ENCODE assay signal across 10 mouse cellular contexts in the genomic region with DNA sequence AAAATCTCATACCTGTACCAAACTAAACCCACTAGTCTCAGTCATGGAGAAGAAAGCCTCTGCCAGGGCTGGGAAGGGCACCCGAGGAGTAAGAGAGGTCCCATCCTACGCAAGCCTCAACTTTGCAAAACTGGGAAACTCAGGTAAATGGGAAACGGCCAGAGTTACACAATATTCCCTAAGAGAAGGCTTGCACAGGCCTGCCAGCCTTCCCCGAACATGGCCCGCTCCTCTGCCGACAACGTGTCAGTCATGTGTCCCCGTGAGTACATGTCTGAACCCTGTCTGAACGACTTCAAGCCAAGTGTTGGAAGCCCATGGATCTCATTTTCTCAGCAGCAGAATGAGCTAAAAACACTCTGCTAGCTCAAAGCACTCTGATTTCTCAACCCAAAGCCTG. TPM values are rescaled to one million over a fixed set of nuclear protein-coding genes. Genes with fewer than 3 reads are reported as not detected.
DNase-seq lines count a peak whose midpoint lies in the region; ATAC-seq and TF ChIP-seq lines count a peak whose summit lies in the region.
"Had no signal": no experiment of that assay in that cellular context is flagged by ENCODE, and none has a peak within 500 bp of the region (broad histone marks: within the 10 kb centered on the region; RNA-seq: fewer than 3 reads in every experiment).

No protein-coding gene starts in this region.

- no peaks in the 10 kb centered on the region for H3K9me3 ChIP-seq in kidney, embryonic 16.5 days (ENCODE audit: low read length)
- H3K9me3 ChIP-seq in forebrain, embryonic 13.5 days (replicated peaks) = no peaks in the 10 kb centered on the region
- no peaks in the 10 kb centered on the region for H3K9me3 ChIP-seq in limb, embryonic 14.5 days (ENCODE audit: control insufficient read depth, low read length)
- no peaks in the 10 kb centered on the region for H3K9me3 ChIP-seq in neural tube, embryonic 12.5 days

- H3K4me1 ChIP-seq in kidney, embryonic 16.5 days (ENCODE audit: insufficient read depth, low read length) = peaks cover 23% of the 10 kb centered on the region
- peaks cover 33% of the 10 kb centered on the region for H3K4me1 ChIP-seq in forebrain, embryonic 13.5 days
- peaks cover 18% of the 10 kb centered on the region for H3K4me1 ChIP-seq in limb, embryonic 14.5 days (ENCODE audit: control insufficient read depth, insufficient read depth, low read length)
- peaks cover 21% of the 10 kb centered on the region for H3K4me1 ChIP-seq in neural tube, embryonic 12.5 days

- no peak overlapping the region for H3K4me3 ChIP-seq in kidney, embryonic 16.5 days (ENCODE audit: low read length)
- H3K4me3 ChIP-seq in forebrain, embryonic 13.5 days = peak overlapping the region; percentile 97
- H3K4me3 ChIP-seq in limb, embryonic 14.5 days (replicated peaks; ENCODE audit: low read length) = no peak overlapping the region
- H3K4me3 ChIP-seq in neural tube, embryonic 12.5 days = no peak overlapping the region

- H3K4me2 ChIP-seq in kidney, embryonic 16.5 days (replicated peaks; ENCODE audit: low read depth, low read length) = peak overlapping the region; percentile 79; the same call in 1 of the 2 replicates
- peak overlapping the region; percentile 86 for H3K4me2 ChIP-seq in forebrain, embryonic 13.5 days
- peak overlapping the region; percentile 76; the same call in 1 of the 2 replicates for H3K4me2 ChIP-seq in limb, embryonic 14.5 days (replicated peaks; ENCODE audit: low read depth, low read length, severe bottlenecking)
- H3K4me2 ChIP-seq in neural tube, embryonic 12.5 days (replicated peaks) = peak overlapping the region; percentile 71

- ATAC-seq in kidney, embryonic 16.5 days (ENCODE audit: low FRiP score, low TSS enrichment) = no peak
- ATAC-seq in forebrain, embryonic 13.5 days = no peak
- ATAC-seq in limb, embryonic 14.5 days (ENCODE audit: low FRiP score, low read depth) = no peak
- ATAC-seq in neural tube, embryonic 12.5 days (ENCODE audit: low FRiP score, low read depth) = no peak

- H3K27ac ChIP-seq in kidney, embryonic 16.5 days (ENCODE audit: low read length) = no peak overlapping the region
- no peak overlapping the region for H3K27ac ChIP-seq in forebrain, embryonic 13.5 days
- H3K27ac ChIP-seq in limb, embryonic 14.5 days (replicated peaks; ENCODE audit: low read depth, low read length) = no peak overlapping the region
- no peak overlapping the region for H3K27ac ChIP-seq in neural tube, embryonic 12.5 days

- WGBS in kidney, embryonic 16.5 days = 93% methylated on average over 9 of the region's 9 CpGs
- WGBS in forebrain, embryonic 13.5 days = 84% methylated on average over 9 of the region's 9 CpGs
- WGBS in limb, embryonic 14.5 days = 78% methylated on average over 9 of the region's 9 CpGs
- WGBS in neural tube, embryonic 12.5 days = 94% methylated on average over 9 of the region's 9 CpGs

- no peak for DNase-seq in kidney, adult 11 months
- no peak for DNase-seq in limb, embryonic 14.5 days (ENCODE audit: low spot score)
- DNase-seq in cerebellum, postnatal 4 days (ENCODE audit: low spot score in 2 of 2) = no peak
- DNase-seq in lung, postnatal 10 days = no peak
- no peak for DNase-seq in yolk sac, embryonic 10.5 days (ENCODE audit: low spot score)
- DNase-seq: kidney, postnatal 4 days; thymus, postnatal 4 days had no signal

- peaks cover 30% of the 10 kb centered on the region for H3K36me3 ChIP-seq in kidney, embryonic 16.5 days (ENCODE audit: insufficient read depth, low read length)
- H3K36me3 ChIP-seq in forebrain, embryonic 13.5 days (ENCODE audit: poor library complexity, severe bottlenecking) = peaks cover 42% of the 10 kb centered on the region
- peaks cover 38% of the 10 kb centered on the region for H3K36me3 ChIP-seq in limb, embryonic 14.5 days (ENCODE audit: control insufficient read depth, insufficient read depth, low read length)
- H3K36me3 ChIP-seq in neural tube, embryonic 12.5 days = peaks cover 40% of the 10 kb centered on the region

- no peaks in the 10 kb centered on the region; the same call in 1 of the 2 replicates for H3K27me3 ChIP-seq in kidney, embryonic 16.5 days (ENCODE audit: insufficient read depth, low read length)
- no peaks in the 10 kb centered on the region for H3K27me3 ChIP-seq in forebrain, embryonic 13.5 days
- H3K27me3 ChIP-seq in limb, embryonic 14.5 days (ENCODE audit: control insufficient read depth, insufficient read depth, low read length) = no peaks in the 10 kb centered on the region
- no peaks in the 10 kb centered on the region for H3K27me3 ChIP-seq in neural tube, embryonic 12.5 days (replicated peaks)

- TF ChIP-seq POLR2A in limb, embryonic 14.5 days (IDR thresholded peaks at IDR 0.05; ENCODE audit: borderline replicate concordance, extremely low read depth, insufficient read depth, insufficient read length) = no peak

- no peak overlapping the region for H3K9ac ChIP-seq in kidney, embryonic 16.5 days (replicated peaks; ENCODE audit: low read length)
- peak overlapping the region; percentile 95 for H3K9ac ChIP-seq in forebrain, embryonic 13.5 days
- peak overlapping the region; percentile 81; the same call in 1 of the 2 replicates for H3K9ac ChIP-seq in limb, embryonic 14.5 days (ENCODE audit: low read depth, low read length, severe bottlenecking)
- H3K9ac ChIP-seq in neural tube, embryonic 12.5 days = 0 out of 2 replicates have a peak overlapping the region, but pooled peaks have one; percentile 88

RNA-seq across cellular contexts. Expression of a gene that starts 1.9 kb away (rescaled TPM):
- 113 and 119 TPM in 2 replicates for polyA plus RNA-seq in kidney, embryonic 16.5 days (2015; fragmentation: Nextera tagmentation; extraction: Ambion mirVana)
- polyA plus RNA-seq in forebrain, embryonic 13.5 days (2015; fragmentation: Nextera tagmentation; extraction: Ambion mirVana) = 97.5 and 106 TPM in 2 replicates
- polyA plus RNA-seq in limb, embryonic 14.5 days (2012; rRNA removed) = 67.3 and 67.5 TPM in 2 replicates
- 93.3 and 98.2 TPM in 2 replicates for polyA plus RNA-seq in limb, embryonic 14.5 days (2014; fragmentation: Nextera tagmentation; extraction: Ambion mirVana)
- 121 and 123 TPM in 2 replicates for polyA plus RNA-seq in neural tube, embryonic 12.5 days (2016; fragmentation: Nextera tagmentation; extraction: Ambion mirVana)

RNA-seq across cellular contexts. Expression of a gene that starts 9.0 kb away (rescaled TPM):
- 187 and 221 TPM in 2 replicates for polyA plus RNA-seq in kidney, embryonic 16.5 days (2015; fragmentation: Nextera tagmentation; extraction: Ambion mirVana)
- polyA plus RNA-seq in forebrain, embryonic 13.5 days (2015; fragmentation: Nextera tagmentation; extraction: Ambion mirVana) = 354 and 375 TPM in 2 replicates
- polyA plus RNA-seq in limb, embryonic 14.5 days (2012; rRNA removed) = 230 and 264 TPM in 2 replicates
- polyA plus RNA-seq in limb, embryonic 14.5 days (2014; fragmentation: Nextera tagmentation; extraction: Ambion mirVana) = 173 and 211 TPM in 2 replicates
- 333 and 353 TPM in 2 replicates for polyA plus RNA-seq in neural tube, embryonic 12.5 days (2016; fragmentation: Nextera tagmentation; extraction: Ambion mirVana)

RNA-seq across cellular contexts. Expression of a gene that starts 23.9 kb away (rescaled TPM):
- 575 and 578 TPM in 2 replicates for polyA plus RNA-seq in kidney, embryonic 16.5 days (2015; fragmentation: Nextera tagmentation; extraction: Ambion mirVana)
- 791 and 827 TPM in 2 replicates for polyA plus RNA-seq in forebrain, embryonic 13.5 days (2015; fragmentation: Nextera tagmentation; extraction: Ambion mirVana)
- 155 and 632 TPM in 2 replicates for polyA plus RNA-seq in limb, embryonic 14.5 days (2012; rRNA removed)
- 646 and 684 TPM in 2 replicates for polyA plus RNA-seq in limb, embryonic 14.5 days (2014; fragmentation: Nextera tagmentation; extraction: Ambion mirVana)
- 483 and 530 TPM in 2 replicates for polyA plus RNA-seq in neural tube, embryonic 12.5 days (2016; fragmentation: Nextera tagmentation; extraction: Ambion mirVana)

RNA-seq across cellular contexts. Expression of a gene that starts 29.6 kb away (rescaled TPM):
- polyA plus RNA-seq in kidney, embryonic 16.5 days (2015; fragmentation: Nextera tagmentation; extraction: Ambion mirVana) = 145 and 146 TPM in 2 replicates
- 128 and 142 TPM in 2 replicates for polyA plus RNA-seq in forebrain, embryonic 13.5 days (2015; fragmentation: Nextera tagmentation; extraction: Ambion mirVana)
- 43.9 and 51.0 TPM in 2 replicates for polyA plus RNA-seq in limb, embryonic 14.5 days (2012; rRNA removed)
- polyA plus RNA-seq in limb, embryonic 14.5 days (2014; fragmentation: Nextera tagmentation; extraction: Ambion mirVana) = 109 and 113 TPM in 2 replicates
- polyA plus RNA-seq in neural tube, embryonic 12.5 days (2016; fragmentation: Nextera tagmentation; extraction: Ambion mirVana) = 111 and 113 TPM in 2 replicates

RNA-seq across cellular contexts. Expression of a gene that starts 31.4 kb away (rescaled TPM):
- 0.80 TPM in 1 of 2 replicates, not detected in the other for polyA plus RNA-seq in kidney, embryonic 16.5 days (2015; fragmentation: Nextera tagmentation; extraction: Ambion mirVana)
- 0.35 and 0.43 TPM in 2 replicates for polyA plus RNA-seq in forebrain, embryonic 13.5 days (2015; fragmentation: Nextera tagmentation; extraction: Ambion mirVana)
- 1.5 and 2.4 TPM in 2 replicates for polyA plus RNA-seq in limb, embryonic 14.5 days (2012; rRNA removed)
- polyA plus RNA-seq in limb, embryonic 14.5 days (2014; fragmentation: Nextera tagmentation; extraction: Ambion mirVana) = 0.77 and 1.2 TPM in 2 replicates
- polyA plus RNA-seq in neural tube, embryonic 12.5 days (2016; fragmentation: Nextera tagmentation; extraction: Ambion mirVana) = 0.37 TPM in 1 of 2 replicates, not detected in the other
